Mouse (Mus musculus) thymus, adult 2 months (tissue): ENCODE results near the gene Clk2. TPM values are rescaled to one million over a fixed set of nuclear protein-coding genes. Genes with fewer than 3 reads are reported as not detected.

Experiments
- DNase-seq: peaks from one replicate; pipeline ENCODE4 v3.0.0; 2021
- H3K27ac ChIP-seq: fragments of 200-500 bp; 2 replicates; pipeline ENCODE4 v1.5.1; 2012; ENCODE audit warnings: low read length, control low read depth; ENCODE audit not compliant: control insufficient read depth, insufficient read depth
- H3K27me3 ChIP-seq: fragments of 200-500 bp; 2 replicates; pipeline ENCODE4 v1.6.1; 2012; ENCODE audit warnings: mild to moderate bottlenecking, low read length, moderate library complexity, mixed read lengths; ENCODE audit not compliant: control insufficient read depth, insufficient read depth
- H3K36me3 ChIP-seq: fragments of 200-500 bp; 2 replicates; pipeline ENCODE4 v1.6.1; 2012; ENCODE audit warnings: mild to moderate bottlenecking, low read length, moderate library complexity; ENCODE audit not compliant: control insufficient read depth, insufficient read depth
- H3K4me1 ChIP-seq: fragments of 200-500 bp; replicated peaks from 2 replicates; pipeline ENCODE4 v1.6.1; 2012; ENCODE audit warnings: low read length; ENCODE audit not compliant: control insufficient read depth, insufficient read depth
- H3K4me3 ChIP-seq: fragments of 200-500 bp; 2 replicates; pipeline ENCODE4 v1.5.1; 2012; ENCODE audit warnings: mild to moderate bottlenecking, low read length, control low read depth, moderate library complexity; ENCODE audit not compliant: control insufficient read depth, insufficient read depth
- CTCF ChIP-seq: fragments of 200-500 bp; IDR thresholded peaks from 2 replicates; pipeline ENCODE4 v1.5.1; 2012; ENCODE audit warnings: mild to moderate bottlenecking, control low read depth, low read length, moderate library complexity, borderline replicate concordance; ENCODE audit not compliant: control insufficient read depth, poor library complexity, insufficient read depth; ENCODE audit errors: extremely low read depth
- POLR2A ChIP-seq: fragments of 200-500 bp; IDR thresholded peaks from 2 replicates; pipeline ENCODE4 v1.6.1; 2012; ENCODE audit warnings: mild to moderate bottlenecking, low read length, control low read depth, moderate library complexity; ENCODE audit not compliant: control insufficient read depth, poor library complexity, insufficient read depth; ENCODE audit errors: extremely low read depth
- WGBS: fragments of 180-500 bp; shearing (Covaris S2); methylation state at CpG from one replicate; pipeline ENCODE4 v1.1.7; 2018; 5-methylcytosine and 5-hydroxymethylcytosine counted together
- polyA plus RNA-seq: library from polyadenylated mRNA; depleted of rRNA; stranded (reverse); fragments of >200 nt; gene quantifications from 2 replicates; pipeline ENCODE4 v1.2.3, GENCODE M21; 2012

The Clk2 gene
- polyA plus RNA-seq, 1 experiment, result 126 TPM

DNA sequence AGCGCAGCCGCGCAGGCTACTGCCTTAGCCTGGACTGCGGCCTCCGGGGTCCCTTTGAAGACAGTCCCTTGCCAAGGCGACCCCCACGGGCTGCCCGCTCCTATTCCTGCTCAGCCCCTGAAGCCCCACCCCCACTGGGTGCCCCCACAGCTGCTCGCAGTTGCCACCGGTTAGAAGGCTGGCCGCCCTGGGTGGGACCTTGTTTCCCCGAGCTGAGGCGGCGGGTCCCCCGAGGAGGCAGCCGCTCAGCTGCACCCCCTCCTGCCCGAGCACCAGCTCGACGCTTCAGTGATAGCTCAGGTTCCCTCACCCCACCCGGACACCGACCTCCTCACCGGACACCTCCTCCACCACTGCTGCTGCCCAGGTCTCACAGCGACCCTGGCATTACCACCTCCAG, 22.6 kb downstream of the Clk2 start:
- Histone ChIP-seq H3K36me3 (no peaks in the 10 kb centered on the region; the same call in 1 of the 2 replicates), H3K27ac (peak overlapping the region; percentile 93), H3K4me1 (peaks cover 67% of the 10 kb centered on the region), H3K27me3 (no peaks in the 10 kb centered on the region), H3K4me3 (peak overlapping the region; percentile 58)
- peak; percentile 77 for DNase-seq
- TF ChIP-seq CTCF (no peak), POLR2A (peak; percentile 40; the same call in 1 of the 2 replicates)
- WGBS, result 26% methylated on average over 23 of the region's 23 CpGs

DNA sequence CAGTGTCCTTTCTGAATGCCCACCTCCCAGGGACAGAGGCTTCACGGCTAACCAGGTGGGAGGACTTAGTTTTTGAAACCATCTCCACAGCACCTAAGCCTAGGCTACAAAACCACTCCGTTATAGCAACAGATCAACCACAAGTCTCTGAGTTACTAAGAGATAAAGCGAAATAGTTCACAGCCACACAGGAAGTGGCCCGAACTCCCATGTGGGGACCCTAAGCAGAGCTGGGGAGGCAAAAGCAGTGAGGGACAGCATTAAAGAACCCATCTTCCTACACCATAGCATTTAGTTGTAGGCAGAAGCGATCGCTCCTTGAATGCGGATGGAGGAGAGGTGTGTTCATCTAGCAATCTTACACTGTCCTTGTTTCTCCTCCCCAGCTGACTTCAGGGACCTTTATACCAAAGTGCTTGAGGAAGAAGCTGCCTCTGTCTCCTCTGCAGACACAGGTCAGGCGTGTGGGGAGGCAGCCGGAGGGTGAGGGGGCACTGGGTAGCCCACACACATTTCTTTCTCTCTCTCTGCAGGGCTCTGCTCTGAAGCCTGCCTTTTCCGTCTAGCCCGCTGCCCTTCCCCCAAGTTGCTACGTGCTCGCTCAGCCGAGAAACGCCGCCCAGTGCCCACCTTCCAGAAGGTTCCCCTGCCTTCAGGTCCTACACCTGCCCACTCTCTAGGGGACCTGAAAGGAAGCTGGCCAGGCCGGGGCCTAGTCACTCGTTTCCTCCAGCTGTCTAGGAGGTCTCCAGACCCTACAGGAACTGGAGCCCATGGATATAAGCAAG, 23.3 kb downstream of the Clk2 start:
- peak overlapping the region; percentile 93 for H3K27ac ChIP-seq
- no peaks in the 10 kb centered on the region for H3K36me3 ChIP-seq
- peak overlapping the region; percentile 58 for H3K4me3 ChIP-seq
- no peaks in the 10 kb centered on the region for H3K27me3 ChIP-seq
- 11% methylated on average over 18 of the region's 18 CpGs for WGBS
- TF ChIP-seq CTCF (no peak), POLR2A (no peak; the same call in 1 of the 2 replicates)
- H3K4me1 ChIP-seq, result peaks cover 60% of the 10 kb centered on the region
- peak; percentile 65 for DNase-seq

DNA sequence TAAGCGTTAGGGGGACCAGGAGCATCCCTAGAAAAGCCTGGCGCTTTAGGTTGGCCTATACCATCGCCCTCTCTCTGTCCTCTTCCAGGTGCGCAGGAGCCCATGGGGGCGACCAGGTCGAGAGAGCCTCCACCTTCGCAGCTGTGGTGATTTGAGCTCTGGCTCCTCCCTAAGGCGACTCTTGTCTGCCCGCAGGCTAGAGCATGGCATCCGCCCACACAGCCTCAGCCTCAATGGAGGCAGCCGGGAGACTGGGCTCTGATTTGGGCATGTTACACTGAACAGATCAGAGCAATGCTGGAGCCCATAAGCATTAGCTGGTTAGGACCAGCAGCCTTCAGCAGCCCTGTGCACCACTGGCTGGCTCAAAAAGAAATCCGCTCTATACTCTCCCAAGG, 23.9 kb downstream of the Clk2 start:
- DNase-seq, result peak; percentile 66
- H3K36me3 ChIP-seq, result no peaks in the 10 kb centered on the region
- peaks cover 58% of the 10 kb centered on the region for H3K4me1 ChIP-seq
- WGBS, result 22% methylated on average over 12 of the region's 12 CpGs
- TF ChIP-seq POLR2A (peak; percentile 17), CTCF (no peak)
- peak overlapping the region; percentile 93 for H3K27ac ChIP-seq
- peak overlapping the region; percentile 58 for H3K4me3 ChIP-seq
- no peaks in the 10 kb centered on the region for H3K27me3 ChIP-seq

DNA sequence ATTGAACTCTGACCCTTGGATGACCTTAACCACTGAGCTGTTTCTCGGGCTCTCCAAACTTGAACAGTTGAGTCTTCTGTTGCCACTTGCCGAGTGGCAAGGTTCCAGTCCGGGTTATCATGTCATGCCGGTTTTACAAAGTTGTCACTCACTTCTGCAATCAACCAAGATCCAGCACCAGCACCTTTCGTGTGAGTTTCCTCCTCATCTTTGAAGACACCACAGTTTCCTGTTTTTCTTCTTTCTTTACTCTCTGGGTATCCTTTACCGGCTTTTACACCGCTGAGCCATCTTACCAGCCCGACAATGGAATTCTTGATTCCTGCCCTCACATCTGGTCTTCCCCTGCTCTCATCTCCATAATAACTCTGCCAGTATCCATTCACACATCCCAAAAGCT, 25.8 kb downstream of the Clk2 start:
- Histone ChIP-seq H3K4me3 (peak overlapping the region; percentile 30), H3K36me3 (no peaks in the 10 kb centered on the region), H3K4me1 (peaks cover 40% of the 10 kb centered on the region), H3K27me3 (no peaks in the 10 kb centered on the region), H3K27ac (peak overlapping the region; percentile 99)
- 2% methylated on average over 8 of the region's 8 CpGs for WGBS
- DNase-seq, result peak; percentile 52
- no peak for TF ChIP-seq POLR2A
- no peak for TF ChIP-seq CTCF

DNA sequence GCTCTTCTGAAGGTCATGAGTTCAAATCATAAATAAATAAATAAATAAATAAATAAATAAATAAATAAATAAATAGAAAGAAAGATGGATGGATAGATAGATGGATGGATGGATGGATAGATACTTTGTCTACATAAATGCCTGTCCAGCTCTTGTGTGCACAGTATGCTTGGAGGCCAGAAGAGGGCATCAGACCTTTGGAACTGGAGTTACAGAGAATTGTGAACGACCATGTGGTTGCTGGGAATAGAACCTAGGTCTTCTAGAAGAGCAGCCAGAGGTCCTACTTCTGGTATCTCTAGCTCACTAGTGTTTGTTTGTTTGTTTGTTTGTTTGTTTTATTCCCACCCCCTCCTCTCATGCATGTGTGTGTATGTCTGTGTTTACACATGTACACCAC, 28.8 kb downstream of the Clk2 start:
- WGBS, result 46% methylated on average over 1 of the region's 1 CpGs

DNA sequence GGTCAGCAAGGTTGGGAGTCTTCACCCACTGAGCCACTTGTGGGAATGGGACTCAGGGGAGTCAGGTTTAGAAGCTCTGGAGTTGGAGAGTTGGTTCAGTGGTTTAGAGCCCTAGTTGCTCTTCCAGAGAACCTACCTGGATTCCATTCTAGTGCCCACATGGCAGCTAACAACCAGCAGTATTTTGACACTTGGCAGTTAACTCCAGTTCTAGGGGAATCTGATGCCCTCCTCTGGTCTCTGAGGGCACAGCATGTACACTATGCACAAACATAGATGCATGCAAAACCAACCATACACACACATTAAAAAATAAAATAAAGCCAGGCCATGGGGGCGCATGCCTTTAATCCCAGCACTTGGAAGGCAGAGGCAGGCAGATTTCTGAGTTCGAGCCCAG, 29.3 kb downstream of the Clk2 start:
- 89% methylated on average over 2 of the region's 2 CpGs for WGBS
- TF ChIP-seq POLR2A (no peak), CTCF (no peak)

More for the DNA sequence above, 28.8 kb downstream of the Clk2 start:
- H3K27ac ChIP-seq, result no peak overlapping the region
- H3K36me3 ChIP-seq, result no peaks in the 10 kb centered on the region
- no peak overlapping the region for H3K4me3 ChIP-seq
- no peaks in the 10 kb centered on the region for H3K27me3 ChIP-seq
- peaks cover 29% of the 10 kb centered on the region for H3K4me1 ChIP-seq
- TF ChIP-seq POLR2A (no peak), CTCF (no peak)
- DNase-seq, result no peak

More for the DNA sequence above, 29.3 kb downstream of the Clk2 start:
- no peak overlapping the region for H3K27ac ChIP-seq
- H3K4me3 ChIP-seq, result no peak overlapping the region
- no peaks in the 10 kb centered on the region for H3K27me3 ChIP-seq
- peaks cover 24% of the 10 kb centered on the region for H3K4me1 ChIP-seq
- no peaks in the 10 kb centered on the region for H3K36me3 ChIP-seq
- DNase-seq, result peak; percentile 67
